Mouse (Mus musculus): ENCODE measurements around the gene Sec14l1. TPM values are rescaled to one million over a fixed set of nuclear protein-coding genes. Genes with fewer than 3 reads are reported as not detected.

Gene Sec14l1
- total RNA-seq, 2 experiments from 2014 or later, result 227 to 241 TPM

- no peak for DNase-seq
Measured at GRCm38 (mm10) chr11:117154088-117154815, 39.3 kb downstream of the Sec14l1 start.

- DNase-seq, result no peak
Measured at GRCm38 (mm10) chr11:117156725-117157124, 41.8 kb downstream of the Sec14l1 start.

- DNase-seq, result no peak
Measured at GRCm38 (mm10) chr11:117158343-117158742, 43.4 kb downstream of the Sec14l1 start.

GRCm38 (mm10) chr11:117159257-117159945 lies 44.4 kb downstream of the Sec14l1 start:
- no peak for DNase-seq

- no peak for DNase-seq
Measured at GRCm38 (mm10) chr11:117159946-117160307, 45.0 kb downstream of the Sec14l1 start.

- DNase-seq, result no peak
Measured at GRCm38 (mm10) chr11:117160791-117161190, 45.8 kb downstream of the Sec14l1 start.

- no peak for DNase-seq
Measured at GRCm38 (mm10) chr11:117161574-117161973, 46.6 kb downstream of the Sec14l1 start.

- no peak for DNase-seq
Measured at GRCm38 (mm10) chr11:117163098-117163497, 48.1 kb downstream of the Sec14l1 start.

- no peak for DNase-seq
Measured at GRCm38 (mm10) chr11:117163771-117164170, 48.8 kb downstream of the Sec14l1 start.

- no peak for DNase-seq
Measured at GRCm38 (mm10) chr11:117168278-117169087, 53.5 kb downstream of the Sec14l1 start.

- DNase-seq, result no peak
Measured at GRCm38 (mm10) chr11:117169088-117169635, 54.2 kb downstream of the Sec14l1 start.

- no peak for DNase-seq
Measured at GRCm38 (mm10) chr11:117169801-117170565, 55.0 kb downstream of the Sec14l1 start.

GRCm38 (mm10) chr11:117174098-117174892 lies 59.3 kb downstream of the Sec14l1 start:
- no peak for DNase-seq

GRCm38 (mm10) chr11:117174924-117175323 lies 60.0 kb downstream of the Sec14l1 start:
- DNase-seq, result no peak

GRCm38 (mm10) chr11:117175472-117175871 lies 60.5 kb downstream of the Sec14l1 start:
- no peak for DNase-seq

- DNase-seq, result no peak
Measured at GRCm38 (mm10) chr11:117176304-117176703, 61.3 kb downstream of the Sec14l1 start.

GRCm38 (mm10) chr11:117176900-117177299 lies 61.9 kb downstream of the Sec14l1 start:
- no peak for DNase-seq

- peak; percentile 84 to 89 for DNase-seq
Measured at GRCm38 (mm10) chr11:117177303-117177979, 62.5 kb downstream of the Sec14l1 start.

GRCm38 (mm10) chr11:117179902-117180301 lies 64.9 kb downstream of the Sec14l1 start:
- DNase-seq, result no peak

GRCm38 (mm10) chr11:117182808-117183207 lies 67.8 kb downstream of the Sec14l1 start:
- DNase-seq, result no peak

- DNase-seq, result no peak
Measured at GRCm38 (mm10) chr11:117183299-117183698, 68.3 kb downstream of the Sec14l1 start.
